Comparison of ENCODE assay signal across 8 mouse cellular contexts in the genomic region with DNA sequence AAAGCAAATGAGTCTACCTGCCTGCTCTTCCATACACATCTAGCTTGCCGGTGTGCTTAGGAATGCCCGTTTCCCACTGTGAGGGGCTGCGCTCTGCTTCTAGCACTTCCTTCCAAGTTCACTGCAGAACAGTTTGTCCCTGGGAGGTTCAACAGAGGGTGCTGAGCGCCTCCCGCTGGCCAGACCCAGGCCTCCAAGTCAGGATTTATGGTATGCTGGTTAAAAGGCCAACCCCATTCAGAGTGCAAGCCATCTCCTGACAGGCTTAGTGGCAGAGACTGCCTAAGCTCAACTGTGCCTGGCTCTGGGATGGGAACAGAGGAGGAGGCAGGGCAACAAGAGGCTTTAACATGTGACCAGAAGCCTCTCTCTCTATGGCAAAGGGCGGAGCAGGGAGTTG.
DNase-seq lines count a peak whose midpoint lies in the region; ATAC-seq and TF ChIP-seq lines count a peak whose summit lies in the region.

No protein-coding gene starts in this region.

- peak; percentile 22 to 55 for DNase-seq in spleen, adult 18-20 months
- no peak for DNase-seq in spleen, adult 12 weeks (ENCODE audit: low spot score)
- DNase-seq in adrenal gland, postnatal 4 days (ENCODE audit: low spot score in 2 of 2): peak; percentile 23 to 36
- DNase-seq in gastrocnemius, adult 18-20 months (ENCODE audit: low spot score): peak; percentile 89
- DNase-seq in liver, embryonic 13.5 days: peak; percentile 3
- DNase-seq in stomach, postnatal 0 days (ENCODE audit: low spot score): peak; percentile 67
- no peak for DNase-seq in c-Kit-positive CD71-positive TER-119-positive erythroid progenitor cells, embryonic 14.5 days (ENCODE audit: low spot score)

- H3K4me3 ChIP-seq in intestine, embryonic 16.5 days (ENCODE audit: low read length): no peak overlapping the region
- no peak overlapping the region for H3K4me3 ChIP-seq in liver, embryonic 13.5 days (replicated peaks)
- no peak overlapping the region for H3K4me3 ChIP-seq in stomach, postnatal 0 days (ENCODE audit: low read depth, low read length)

- no peak overlapping the region for H3K27ac ChIP-seq in intestine, embryonic 16.5 days (ENCODE audit: low read length)
- no peak overlapping the region for H3K27ac ChIP-seq in liver, embryonic 13.5 days
- peak overlapping the region; percentile 31; the same call in 1 of the 2 replicates for H3K27ac ChIP-seq in stomach, postnatal 0 days (replicated peaks)

- H3K27me3 ChIP-seq in intestine, embryonic 16.5 days (replicated peaks; ENCODE audit: control insufficient read depth, insufficient read depth, low read length): no peaks in the 10 kb centered on the region
- H3K27me3 ChIP-seq in liver, embryonic 13.5 days: no peaks in the 10 kb centered on the region
- no peaks in the 10 kb centered on the region for H3K27me3 ChIP-seq in stomach, postnatal 0 days (ENCODE audit: control insufficient read depth, insufficient read depth, low read length)

- H3K9ac ChIP-seq in intestine, embryonic 16.5 days (ENCODE audit: low read depth, low read length): no peak overlapping the region
- H3K9ac ChIP-seq in liver, embryonic 13.5 days: no peak overlapping the region
- H3K9ac ChIP-seq in stomach, postnatal 0 days (ENCODE audit: low read length): no peak overlapping the region

- no peaks in the 10 kb centered on the region for H3K36me3 ChIP-seq in intestine, embryonic 16.5 days (ENCODE audit: control insufficient read depth, insufficient read depth, low read length)
- H3K36me3 ChIP-seq in liver, embryonic 13.5 days: no peaks in the 10 kb centered on the region
- no peaks in the 10 kb centered on the region for H3K36me3 ChIP-seq in stomach, postnatal 0 days (ENCODE audit: control insufficient read depth, insufficient read depth, low read length)

- WGBS in intestine, embryonic 16.5 days: 33% methylated on average over 6 of the region's 6 CpGs
- 32% methylated on average over 6 of the region's 6 CpGs for WGBS in liver, embryonic 13.5 days (ENCODE audit: insufficient replicate concordance)
- 40% methylated on average over 6 of the region's 6 CpGs for WGBS in stomach, postnatal 0 days

- peaks cover 16% of the 10 kb centered on the region for H3K4me1 ChIP-seq in intestine, embryonic 16.5 days (ENCODE audit: control insufficient read depth, insufficient read depth, low read length)
- no peaks in the 10 kb centered on the region for H3K4me1 ChIP-seq in liver, embryonic 13.5 days (replicated peaks)
- 0 out of 2 replicates have a peak, but pooled peaks cover 2% of the 10 kb centered on the region for H3K4me1 ChIP-seq in stomach, postnatal 0 days (replicated peaks; ENCODE audit: control insufficient read depth, insufficient read depth)

- no peak overlapping the region for H3K4me2 ChIP-seq in intestine, embryonic 16.5 days (ENCODE audit: low read depth, low read length)
- H3K4me2 ChIP-seq in liver, embryonic 13.5 days: no peak overlapping the region
- no peak overlapping the region for H3K4me2 ChIP-seq in stomach, postnatal 0 days (replicated peaks; ENCODE audit: low read depth)

- no peaks in the 10 kb centered on the region for H3K9me3 ChIP-seq in intestine, embryonic 16.5 days (ENCODE audit: control insufficient read depth, low read length)
- H3K9me3 ChIP-seq in liver, embryonic 13.5 days (replicated peaks): no peaks in the 10 kb centered on the region
- H3K9me3 ChIP-seq in stomach, postnatal 0 days (ENCODE audit: control insufficient read depth, low read length): no peaks in the 10 kb centered on the region

- TF ChIP-seq CTCF in stomach, postnatal 0 days (IDR thresholded peaks at IDR 0.05; ENCODE audit: low read depth): peak; percentile 78

- no peak for TF ChIP-seq EP300 in stomach, postnatal 0 days (optimal IDR thresholded peaks at IDR 0.05)

- 0 out of 2 replicates have a peak, but pooled peaks have one; percentile 40 for ATAC-seq in intestine, embryonic 16.5 days
- no peak for ATAC-seq in liver, embryonic 13.5 days (ENCODE audit: low read depth)
- peak; percentile 75; the same call in 1 of the 2 replicates for ATAC-seq in stomach, postnatal 0 days (ENCODE audit: low FRiP score, low TSS enrichment)

Comparison
In these comparisons a context has a peak if more than half of its experiments do, and no peak if none do; other contexts are left out.
1. DNase-seq: peak in spleen, adult 18-20 months (2 of 2), adrenal gland, postnatal 4 days (2 of 2), gastrocnemius, adult 18-20 months (single experiment), liver, embryonic 13.5 days (single experiment) and stomach, postnatal 0 days (single experiment); none in spleen, adult 12 weeks (single experiment) and c-Kit-positive CD71-positive TER-119-positive erythroid progenitor cells, embryonic 14.5 days (single experiment).